23 mouse cellular contexts compared by ENCODE assay signal in genomic region chr2:52717076-52717475, GRCm38 (mm10). TPM values are rescaled to one million over a fixed set of nuclear protein-coding genes. Genes with fewer than 3 reads are reported as not detected.
DNase-seq lines count a peak whose midpoint lies in the region; ATAC-seq and TF ChIP-seq lines count a peak whose summit lies in the region.
"Had no signal": no experiment of that assay in that cellular context is flagged by ENCODE, and none has a peak within 500 bp of the region (broad histone marks: within the 10 kb centered on the region; RNA-seq: fewer than 3 reads in every experiment).

No protein-coding gene starts in this region.

- no peaks in the 10 kb centered on the region for H3K4me1 ChIP-seq in heart, embryonic 12.5 days (replicated peaks)
- no peaks in the 10 kb centered on the region for H3K4me1 ChIP-seq in heart, embryonic 10.5 days
- H3K4me1 ChIP-seq in heart, adult 2 months (ENCODE audit: control insufficient read depth, insufficient read depth, low read length): 0 out of 2 replicates have a peak, but pooled peaks cover 1% of the 10 kb centered on the region

- H3K4me2 ChIP-seq in heart, embryonic 12.5 days: no peak overlapping the region

- TF ChIP-seq CTCF in heart, adult 2 months (IDR thresholded peaks at IDR 0.05): no peak

- 73% methylated on average over 5 of the region's 5 CpGs for WGBS in heart, embryonic 12.5 days
- WGBS in heart, embryonic 10.5 days: 79% methylated on average over 5 of the region's 5 CpGs
- WGBS in heart, adult 2 months: 69% methylated on average over 5 of the region's 5 CpGs

- no peak for ATAC-seq in heart, embryonic 12.5 days (ENCODE audit: insufficient number of reproducible peaks, low FRiP score)
- ATAC-seq: activated CD4-positive, CD25-positive, alpha-beta regulatory T cell, adult 4 months; CD4-positive, CD25-positive, alpha-beta regulatory T cell, adult 4 months; Patski had no signal

- no peak overlapping the region for H3K27ac ChIP-seq in heart, embryonic 12.5 days (ENCODE audit: poor library complexity, severe bottlenecking)
- no peak overlapping the region for H3K27ac ChIP-seq in heart, embryonic 10.5 days
- H3K27ac ChIP-seq in heart, adult 2 months: no peak overlapping the region

- no peak overlapping the region for H3K4me3 ChIP-seq in heart, embryonic 12.5 days
- H3K4me3 ChIP-seq in heart, embryonic 10.5 days: no peak overlapping the region
- no peak overlapping the region for H3K4me3 ChIP-seq in heart, adult 2 months

- H3K79me2 ChIP-seq in heart, adult 2 months (replicated peaks; ENCODE audit: control insufficient read depth, insufficient read depth, low read length): no peaks in the 10 kb centered on the region

- H3K36me3 ChIP-seq in heart, embryonic 12.5 days: peaks cover 26% of the 10 kb centered on the region
- peaks cover 22% of the 10 kb centered on the region for H3K36me3 ChIP-seq in heart, embryonic 10.5 days
- H3K36me3 ChIP-seq in heart, adult 2 months (ENCODE audit: control insufficient read depth, insufficient read depth, low read length): peaks cover 5% of the 10 kb centered on the region; the same call in 1 of the 2 replicates

- peak; percentile 81 for DNase-seq in heart, adult 11 months
- DNase-seq in heart, adult 18-20 months: peak; percentile 19 to 21
- no peak for DNase-seq in heart, postnatal 36 days
- peak; percentile 62 for DNase-seq in heart, embryonic 10.5 days (ENCODE audit: low spot score)
- no peak for DNase-seq in heart, adult 8-10 months (ENCODE audit: low spot score)
- DNase-seq in heart, postnatal 10 days: peak; percentile 12 to 17
- no peak for DNase-seq in heart, adult 2 months
- DNase-seq: adrenal gland, adult 2 months; adrenal gland, adult 8-10 months; adrenal gland, postnatal 10 days; adrenal gland, postnatal 14 days; adrenal gland, postnatal 25 days; adrenal gland, postnatal 36 days; B cell, adult 2 months; cerebellum, adult 11 months; cerebellum, adult 11-12 months had no signal

- intact Hi-C loops in heart, postnatal 36 days (cut with DNase I): no loop called here
- intact Hi-C loops in heart, postnatal 10 days (cut with DNase I): no loop called here
- intact Hi-C loops in heart, adult 2 months (cut with DNase I): no loop called here

- no peaks in the 10 kb centered on the region for H3K27me3 ChIP-seq in heart, embryonic 12.5 days (replicated peaks)
- no peaks in the 10 kb centered on the region for H3K27me3 ChIP-seq in heart, embryonic 10.5 days (ENCODE audit: insufficient read depth, poor library complexity, severe bottlenecking)
- no peaks in the 10 kb centered on the region for H3K27me3 ChIP-seq in heart, adult 2 months (ENCODE audit: control insufficient read depth, insufficient read depth, low read length)
- H3K27me3 ChIP-seq: CH12.LX, Patski had no signal

- no peak for TF ChIP-seq POLR2A in heart, adult 2 months (IDR thresholded peaks at IDR 0.05; ENCODE audit: insufficient read depth, low read depth, low read length)

- no peaks in the 10 kb centered on the region for H3K9me3 ChIP-seq in heart, embryonic 12.5 days (replicated peaks)
- H3K9me3 ChIP-seq in heart, embryonic 10.5 days: no peaks in the 10 kb centered on the region
- H3K9me3 ChIP-seq: G1E had no signal

- no peak overlapping the region for H3K9ac ChIP-seq in heart, embryonic 12.5 days
- H3K9ac ChIP-seq in heart, adult 2 months (ENCODE audit: low read depth, low read length): no peak overlapping the region

- TF ChIP-seq EP300 in heart, adult 2 months (IDR thresholded peaks at IDR 0.05; ENCODE audit: insufficient read depth, low read depth, low read length): no peak

RNA-seq across cellular contexts. Expression of gene Stam2, which starts 25.0 kb away (rescaled TPM):
- 32.6 and 33.1 TPM in 2 replicates for polyA plus RNA-seq in heart, embryonic 12.5 days (2016; fragmentation: Nextera tagmentation; extraction: Ambion mirVana)
- total RNA-seq in heart, adult 18-20 months (2021): 10 to 100 TPM; 16.8 to 18.1 TPM
- total RNA-seq in heart, postnatal 36 days (2021): 10 to 100 TPM; 16.5 to 17.4 TPM
- polyA plus RNA-seq in heart, embryonic 10.5 days (2016; fragmentation: Nextera tagmentation; extraction: Ambion mirVana): 30.5 and 35.2 TPM in 2 replicates
- 10 to 100 TPM; 15.9 to 21.3 (median 17.8) TPM for total RNA-seq in heart, adult 8-10 months (2022)
- 10 to 100 TPM; 27.5 to 31.6 TPM for total RNA-seq in heart, postnatal 10 days (2021)
- 10 to 100 TPM; 16.4 to 17.1 TPM for total RNA-seq in heart, adult 2 months (2021)
- 5.9 and 8.8 TPM in 2 replicates for polyA plus RNA-seq in heart, adult 2 months (2012; rRNA removed)

RNA-seq across cellular contexts. Expression of gene Cacnb4, which starts 40.4 kb away (rescaled TPM):
- polyA plus RNA-seq in heart, embryonic 12.5 days (2016; fragmentation: Nextera tagmentation; extraction: Ambion mirVana): 0.32 and 0.41 TPM in 2 replicates
- total RNA-seq in heart, adult 18-20 months (2021): under 1 TPM; 0.27 to 0.28 TPM
- total RNA-seq in heart, postnatal 36 days (2021): under 1 TPM; 0.53 to 0.62 TPM
- polyA plus RNA-seq in heart, embryonic 10.5 days (2016; fragmentation: Nextera tagmentation; extraction: Ambion mirVana): 0.29 and 0.36 TPM in 2 replicates
- under 1 TPM; 0.31 to 0.89 (median 0.65) TPM for total RNA-seq in heart, adult 8-10 months (2022)
- under 1 TPM; 0.74 to 0.96 TPM for total RNA-seq in heart, postnatal 10 days (2021)
- total RNA-seq in heart, adult 2 months (2021): under 1 TPM; 0.29 to 0.61 TPM
- 0.16 and 0.35 TPM in 2 replicates for polyA plus RNA-seq in heart, adult 2 months (2012; rRNA removed)
- total RNA-seq: MEL had no signal
- polyA plus RNA-seq: adrenal gland, adult 2 months had no signal

Comparison
In these comparisons a context has a peak if more than half of its experiments do, and no peak if none do; other contexts are left out.
1. DNase-seq: peak in heart, adult 11 months (single experiment), heart, adult 18-20 months (2 of 2), heart, embryonic 10.5 days (single experiment) and heart, postnatal 10 days (2 of 2); none in heart, postnatal 36 days (0 of 2), heart, adult 8-10 months (single experiment) and heart, adult 2 months (0 of 2).